Mouse (Mus musculus): ENCODE results near the gene Aip. TPM values are rescaled to one million over a fixed set of nuclear protein-coding genes. Genes with fewer than 3 reads are reported as not detected.

Gene Aip
- polyA plus RNA-seq, 1 experiment = 59.8 TPM

DNA sequence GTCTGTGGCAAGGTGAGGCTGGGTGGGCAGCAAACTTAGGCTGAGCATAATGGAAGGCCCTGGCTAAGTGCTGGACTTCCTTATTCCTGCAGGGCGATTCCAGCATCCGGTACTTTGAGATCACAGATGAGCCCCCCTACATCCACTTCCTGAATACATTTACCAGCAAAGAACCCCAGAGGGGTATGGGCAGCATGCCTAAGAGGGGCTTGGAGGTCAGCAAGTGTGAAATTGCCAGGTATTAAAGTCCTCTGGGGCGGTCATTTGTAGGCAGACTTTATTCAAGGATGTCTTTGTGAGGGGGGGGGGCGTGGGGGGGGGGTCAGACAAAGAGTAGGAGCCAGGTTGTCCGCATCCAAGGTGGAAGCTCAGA lies 25.8 kb upstream of the Aip start:
- no peak overlapping the region for H3K27ac ChIP-seq (ENCODE audit: insufficient read depth, low read depth, low read length)
- H3K4me1 ChIP-seq (ENCODE audit: control insufficient read depth, insufficient read depth, insufficient read length, low read length) = peaks cover 12% of the 10 kb centered on the region
- peaks cover 45% of the 10 kb centered on the region for H3K36me3 ChIP-seq (ENCODE audit: control insufficient read depth, insufficient read depth, low read length)
- no peak for TF ChIP-seq CTCF (IDR thresholded peaks at IDR 0.05; ENCODE audit: extremely low read depth, insufficient read length, insufficient replicate concordance, low read depth, low read length)
- no peak for TF ChIP-seq POLR2A (IDR thresholded peaks at IDR 0.05; ENCODE audit: low read depth, low read length)
- H3K27me3 ChIP-seq (ENCODE audit: control insufficient read depth, insufficient read depth, low read length) = no peaks in the 10 kb centered on the region
- H3K4me3 ChIP-seq (ENCODE audit: low read depth, low read length) = no peak overlapping the region
- 73% methylated on average over 5 of the region's 5 CpGs for WGBS

DNA sequence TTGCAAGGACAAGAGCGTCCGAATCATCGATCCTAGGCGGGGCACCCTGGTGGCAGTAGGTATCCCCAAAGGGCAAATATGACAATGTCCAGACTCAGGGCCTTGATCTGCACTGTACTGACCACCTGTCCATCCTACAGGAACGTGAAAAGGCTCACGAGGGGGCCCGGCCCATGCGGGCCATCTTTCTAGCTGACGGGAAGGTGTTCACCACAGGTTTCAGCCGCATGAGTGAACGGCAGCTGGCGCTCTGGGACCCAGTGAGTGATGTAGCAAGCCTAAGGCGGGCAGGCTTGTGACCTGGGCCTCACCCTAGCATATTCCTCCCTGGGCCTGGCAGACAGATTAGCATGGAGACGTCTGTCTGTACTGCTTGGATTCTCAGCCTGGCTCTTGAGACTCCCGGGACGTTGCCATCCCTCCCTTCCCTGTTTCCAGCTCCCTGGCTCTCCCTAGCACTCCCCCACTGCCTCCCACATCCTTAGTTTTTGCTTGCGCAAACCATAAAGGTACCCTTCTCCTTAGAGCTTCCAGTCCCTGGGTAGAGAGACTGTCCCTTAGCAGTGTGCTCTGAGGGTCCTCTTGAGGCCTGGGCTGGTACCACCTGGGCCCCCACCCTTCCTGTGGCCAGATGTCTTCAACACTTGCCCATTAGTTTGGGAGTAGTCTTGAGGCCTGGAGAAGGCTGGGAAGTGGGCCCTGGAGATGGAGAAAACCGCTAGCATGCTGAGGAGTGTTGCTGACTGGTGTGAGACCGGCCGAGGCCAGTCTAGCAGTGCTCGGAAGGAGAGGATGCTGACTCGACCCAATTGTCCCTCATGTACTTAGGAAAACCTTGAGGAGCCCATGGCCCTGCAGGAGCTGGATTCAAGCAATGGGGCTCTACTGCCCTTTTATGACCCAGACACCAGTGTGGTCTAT lies 25.2 kb upstream of the Aip start:
- Histone ChIP-seq H3K27me3 (ENCODE audit: control insufficient read depth, insufficient read depth, low read length) (no peaks in the 10 kb centered on the region), H3K27ac (ENCODE audit: insufficient read depth, low read depth, low read length) (no peak overlapping the region), H3K4me3 (ENCODE audit: low read depth, low read length) (0 out of 2 replicates have a peak overlapping the region, but pooled peaks have one; percentile 94), H3K4me1 (ENCODE audit: control insufficient read depth, insufficient read depth, insufficient read length, low read length) (peaks cover 12% of the 10 kb centered on the region), H3K36me3 (ENCODE audit: control insufficient read depth, insufficient read depth, low read length) (peaks cover 40% of the 10 kb centered on the region)
- WGBS = 90% methylated on average over 22 of the region's 22 CpGs
- TF ChIP-seq POLR2A (IDR thresholded peaks at IDR 0.05; ENCODE audit: low read depth, low read length) (no peak), CTCF (IDR thresholded peaks at IDR 0.05; ENCODE audit: extremely low read depth, insufficient read length, insufficient replicate concordance, low read depth, low read length) (no peak)

DNA sequence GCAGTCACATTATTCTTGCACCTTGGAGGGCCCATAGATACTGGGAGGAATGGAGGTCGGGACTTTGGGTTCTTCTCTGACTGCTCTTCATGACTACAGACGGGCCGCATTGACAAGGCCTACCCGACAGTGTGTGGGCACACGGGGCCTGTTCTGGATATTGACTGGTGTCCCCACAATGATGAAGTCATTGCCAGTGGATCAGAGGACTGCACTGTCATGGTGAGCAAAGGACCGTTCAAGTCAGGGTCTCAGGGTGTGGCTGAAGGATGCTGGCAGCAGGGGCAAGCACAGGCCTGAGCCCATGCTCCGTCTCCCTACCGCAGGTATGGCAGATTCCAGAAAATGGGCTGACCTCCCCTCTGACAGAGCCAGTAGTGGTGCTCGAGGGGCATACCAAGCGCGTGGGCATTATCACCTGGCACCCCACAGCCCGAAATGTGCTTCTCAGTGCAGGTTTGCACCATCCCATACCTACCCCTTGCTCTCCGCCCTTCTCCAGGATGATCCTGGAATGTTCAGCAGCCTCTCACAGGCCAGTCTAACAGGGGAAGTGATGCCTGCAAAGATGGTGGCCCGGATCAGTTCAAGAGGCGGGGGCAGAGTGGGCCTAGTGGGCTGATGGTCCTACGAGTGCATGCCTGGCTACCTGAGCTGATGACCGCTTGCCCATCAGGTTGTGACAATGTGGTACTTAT lies 24.3 kb upstream of the Aip start:
- TF ChIP-seq CTCF (IDR thresholded peaks at IDR 0.05; ENCODE audit: extremely low read depth, insufficient read length, insufficient replicate concordance, low read depth, low read length) (no peak), POLR2A (IDR thresholded peaks at IDR 0.05; ENCODE audit: low read depth, low read length) (no peak)
- Histone ChIP-seq H3K36me3 (ENCODE audit: control insufficient read depth, insufficient read depth, low read length) (peaks cover 40% of the 10 kb centered on the region), H3K27me3 (ENCODE audit: control insufficient read depth, insufficient read depth, low read length) (no peaks in the 10 kb centered on the region), H3K27ac (ENCODE audit: insufficient read depth, low read depth, low read length) (peak overlapping the region; percentile 86), H3K4me1 (ENCODE audit: control insufficient read depth, insufficient read depth, insufficient read length, low read length) (peaks cover 12% of the 10 kb centered on the region), H3K4me3 (ENCODE audit: low read depth, low read length) (peak overlapping the region; percentile 94)
- WGBS = 84% methylated on average over 17 of the region's 17 CpGs

DNA sequence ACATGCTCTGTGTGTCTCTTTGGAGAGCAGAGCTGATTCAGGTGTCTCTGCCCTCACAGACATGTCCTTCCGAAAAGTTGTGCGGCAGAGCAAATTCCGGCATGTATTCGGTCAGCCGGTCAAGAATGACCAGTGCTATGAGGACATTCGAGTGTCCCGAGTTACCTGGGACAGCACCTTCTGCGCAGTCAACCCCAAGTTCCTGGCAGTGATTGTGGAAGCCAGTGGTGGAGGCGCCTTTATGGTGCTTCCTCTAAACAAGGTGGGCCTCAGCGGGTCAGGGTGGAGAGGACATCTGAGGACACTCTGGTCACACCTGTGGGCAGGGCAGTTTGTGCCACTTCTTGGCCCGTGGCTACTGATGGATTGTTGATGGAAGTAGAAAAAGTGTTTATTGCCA lies 23.6 kb upstream of the Aip start:
- TF ChIP-seq CTCF (IDR thresholded peaks at IDR 0.05; ENCODE audit: extremely low read depth, insufficient read length, insufficient replicate concordance, low read depth, low read length) (no peak), POLR2A (IDR thresholded peaks at IDR 0.05; ENCODE audit: low read depth, low read length) (no peak)
- H3K36me3 ChIP-seq (ENCODE audit: control insufficient read depth, insufficient read depth, low read length) = peaks cover 40% of the 10 kb centered on the region
- H3K27ac ChIP-seq (ENCODE audit: insufficient read depth, low read depth, low read length) = peak overlapping the region; percentile 86
- peak overlapping the region; percentile 94 for H3K4me3 ChIP-seq (ENCODE audit: low read depth, low read length)
- H3K27me3 ChIP-seq (ENCODE audit: control insufficient read depth, insufficient read depth, low read length) = no peaks in the 10 kb centered on the region
- 40% methylated on average over 11 of the region's 11 CpGs for WGBS
- peaks cover 12% of the 10 kb centered on the region for H3K4me1 ChIP-seq (ENCODE audit: control insufficient read depth, insufficient read depth, insufficient read length, low read length)

DNA sequence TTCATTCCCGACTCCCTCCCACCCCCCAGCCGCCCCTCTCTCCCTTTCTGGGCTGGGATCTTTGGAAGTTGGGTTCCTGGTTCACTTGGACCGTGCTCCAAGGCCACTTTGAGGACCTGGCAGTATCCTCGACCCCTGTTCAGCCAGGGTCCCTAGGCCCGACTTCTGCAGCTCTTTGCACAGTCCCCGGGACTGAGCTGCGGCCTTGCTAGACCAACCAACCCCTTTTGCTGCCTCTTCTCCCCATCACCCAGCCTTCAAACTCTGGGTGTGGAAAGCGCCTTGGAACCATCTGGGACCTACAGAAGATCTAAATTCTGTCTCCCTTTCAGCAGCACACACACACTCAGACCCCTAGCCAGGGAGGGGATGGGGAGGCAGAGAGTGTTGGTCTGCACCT lies 23.2 kb upstream of the Aip start:
- H3K4me3 ChIP-seq (ENCODE audit: low read depth, low read length) = peak overlapping the region; percentile 94
- WGBS = under 1% methylated on average over 8 of the region's 8 CpGs
- no peaks in the 10 kb centered on the region for H3K27me3 ChIP-seq (ENCODE audit: control insufficient read depth, insufficient read depth, low read length)
- H3K27ac ChIP-seq (ENCODE audit: insufficient read depth, low read depth, low read length) = peak overlapping the region; percentile 86
- peaks cover 40% of the 10 kb centered on the region for H3K36me3 ChIP-seq (ENCODE audit: control insufficient read depth, insufficient read depth, low read length)
- H3K4me1 ChIP-seq (ENCODE audit: control insufficient read depth, insufficient read depth, insufficient read length, low read length) = peaks cover 12% of the 10 kb centered on the region
- no peak for TF ChIP-seq POLR2A (IDR thresholded peaks at IDR 0.05; ENCODE audit: low read depth, low read length)

DNA sequence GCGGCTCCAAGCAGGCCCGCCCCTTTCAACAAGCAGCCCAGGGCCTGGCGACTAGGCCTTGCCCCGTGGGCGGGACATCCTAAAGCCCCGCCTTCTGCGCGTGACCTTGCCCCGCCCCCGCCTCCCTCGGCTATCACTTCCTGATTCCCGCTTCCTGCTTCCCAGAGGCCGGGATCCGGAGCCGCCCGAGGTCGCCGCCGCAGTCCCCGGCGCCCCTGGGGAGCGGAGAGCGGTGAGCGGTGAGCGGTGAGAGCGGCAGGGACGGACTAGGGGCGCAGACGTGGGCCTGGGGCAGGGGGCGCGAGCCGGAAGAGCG lies 22.8 kb upstream of the Aip start, which contains the start of gene Coro1b:
Coro1b (plus strand) TSS at position 129 of the 316 bp plus-strand sequence.
- peak within 1 kb of the TSS; percentile 94 for H3K4me3 ChIP-seq (ENCODE audit: low read depth, low read length)
- WGBS = under 1% methylated on average over 33 of the region's 33 CpGs
- TF ChIP-seq POLR2A (IDR thresholded peaks at IDR 0.05; ENCODE audit: low read depth, low read length) (peak; percentile 98), CTCF (IDR thresholded peaks at IDR 0.05; ENCODE audit: extremely low read depth, insufficient read length, insufficient replicate concordance, low read depth, low read length) (no peak)
- H3K27me3 ChIP-seq (ENCODE audit: control insufficient read depth, insufficient read depth, low read length) = no peaks in the 10 kb centered on the region
- peaks cover 12% of the 10 kb centered on the region for H3K4me1 ChIP-seq (ENCODE audit: control insufficient read depth, insufficient read depth, insufficient read length, low read length)
- peaks cover 36% of the 10 kb centered on the region for H3K36me3 ChIP-seq (ENCODE audit: control insufficient read depth, insufficient read depth, low read length)
- H3K27ac ChIP-seq (ENCODE audit: insufficient read depth, low read depth, low read length) = peak within 1 kb of the TSS; percentile 86
